Comparison of ENCODE assay signal across 18 mouse cellular contexts in genomic region chr8:80943742-80944141, GRCm38 (mm10).
DNase-seq lines count a peak whose midpoint lies in the region; ATAC-seq and TF ChIP-seq lines count a peak whose summit lies in the region.
"Had no signal": no experiment of that assay in that cellular context is flagged by ENCODE, and none has a peak within 500 bp of the region (broad histone marks: within the 10 kb centered on the region; RNA-seq: fewer than 3 reads in every experiment).

No protein-coding gene starts in this region.

- WGBS in midbrain, postnatal 0 days, result 84% methylated on average over 3 of the region's 3 CpGs
- WGBS in midbrain, embryonic 13.5 days, result 91% methylated on average over 3 of the region's 3 CpGs
- 89% methylated on average over 3 of the region's 3 CpGs for WGBS in embryonic facial prominence, embryonic 10.5 days

- H3K27me3 ChIP-seq in midbrain, postnatal 0 days (ENCODE audit: insufficient read depth, low read length), result no peaks in the 10 kb centered on the region
- H3K27me3 ChIP-seq in midbrain, embryonic 13.5 days, result no peaks in the 10 kb centered on the region
- H3K27me3 ChIP-seq in embryonic facial prominence, embryonic 10.5 days (replicated peaks; ENCODE audit: low read depth, poor library complexity, severe bottlenecking), result no peaks in the 10 kb centered on the region
- H3K27me3 ChIP-seq: CH12.LX; heart, embryonic 13.5 days; midbrain, embryonic 15.5 days had no signal

- TF ChIP-seq CTCF in midbrain, postnatal 0 days (IDR thresholded peaks at IDR 0.05), result no peak

- no peaks in the 10 kb centered on the region for H3K4me1 ChIP-seq in midbrain, postnatal 0 days (ENCODE audit: insufficient read depth, low read length)
- H3K4me1 ChIP-seq in midbrain, embryonic 13.5 days (replicated peaks), result no peaks in the 10 kb centered on the region
- H3K4me1 ChIP-seq in embryonic facial prominence, embryonic 10.5 days, result peaks cover 7% of the 10 kb centered on the region
- H3K4me1 ChIP-seq: forebrain, embryonic 10.5 days; midbrain, embryonic 15.5 days had no signal

- H3K9me3 ChIP-seq in midbrain, postnatal 0 days (ENCODE audit: low read length), result no peaks in the 10 kb centered on the region
- no peaks in the 10 kb centered on the region for H3K9me3 ChIP-seq in midbrain, embryonic 13.5 days
- no peaks in the 10 kb centered on the region for H3K9me3 ChIP-seq in embryonic facial prominence, embryonic 10.5 days
- H3K9me3 ChIP-seq: forebrain, embryonic 10.5 days; heart, embryonic 13.5 days; midbrain, embryonic 15.5 days had no signal

- ATAC-seq in cerebellum, adult (ENCODE audit: insufficient number of reproducible peaks, low FRiP score, low TSS enrichment), result no peak
- peak; percentile 49; the same call in 1 of the 2 replicates for ATAC-seq in midbrain, postnatal 0 days (ENCODE audit: low FRiP score)
- no peak for ATAC-seq in midbrain, embryonic 13.5 days
- 0 out of 2 replicates have a peak, but pooled peaks have one; percentile 19 for ATAC-seq in neutrophil, adult 5-6 weeks (ENCODE audit: extremely low read depth, insufficient number of reproducible peaks, low FRiP score, poor library complexity, severe bottlenecking)
- ATAC-seq: midbrain, embryonic 15.5 days had no signal

- no peaks in the 10 kb centered on the region for H3K36me3 ChIP-seq in midbrain, postnatal 0 days (ENCODE audit: insufficient read depth, low read length)
- no peaks in the 10 kb centered on the region for H3K36me3 ChIP-seq in midbrain, embryonic 13.5 days
- no peaks in the 10 kb centered on the region for H3K36me3 ChIP-seq in embryonic facial prominence, embryonic 10.5 days (replicated peaks)
- H3K36me3 ChIP-seq: forebrain, embryonic 10.5 days; heart, embryonic 13.5 days; midbrain, embryonic 15.5 days had no signal

- H3K4me3 ChIP-seq in midbrain, postnatal 0 days (ENCODE audit: low read depth, low read length), result no peak overlapping the region
- no peak overlapping the region for H3K4me3 ChIP-seq in midbrain, embryonic 13.5 days (replicated peaks)
- no peak overlapping the region for H3K4me3 ChIP-seq in embryonic facial prominence, embryonic 10.5 days
- H3K4me3 ChIP-seq: forebrain, embryonic 10.5 days; heart, embryonic 13.5 days; midbrain, embryonic 15.5 days had no signal

- H3K27ac ChIP-seq in midbrain, postnatal 0 days (ENCODE audit: low read depth, low read length), result no peak overlapping the region
- H3K27ac ChIP-seq in midbrain, embryonic 13.5 days, result no peak overlapping the region
- H3K27ac ChIP-seq in embryonic facial prominence, embryonic 10.5 days (replicated peaks), result no peak overlapping the region
- H3K27ac ChIP-seq: forebrain, embryonic 10.5 days; heart, embryonic 13.5 days; midbrain, embryonic 15.5 days had no signal

- H3K9ac ChIP-seq in midbrain, postnatal 0 days (replicated peaks; ENCODE audit: low read length, poor library complexity, severe bottlenecking), result no peak overlapping the region
- H3K9ac ChIP-seq in midbrain, embryonic 13.5 days (replicated peaks), result no peak overlapping the region
- H3K9ac ChIP-seq: heart, embryonic 13.5 days; midbrain, embryonic 15.5 days had no signal

- H3K4me2 ChIP-seq in midbrain, postnatal 0 days (ENCODE audit: low read depth, low read length, poor library complexity, severe bottlenecking), result no peak overlapping the region
- no peak overlapping the region for H3K4me2 ChIP-seq in midbrain, embryonic 13.5 days (replicated peaks)
- H3K4me2 ChIP-seq: heart, embryonic 13.5 days; midbrain, embryonic 15.5 days had no signal

- peak; percentile 12 for DNase-seq in cerebellum, adult 11 months
- no peak for DNase-seq in midbrain, postnatal 0 days (ENCODE audit: low spot score)
- peak; percentile 65 to 70 for DNase-seq in cerebellum, postnatal 25 days
- no peak for DNase-seq in embryonic facial prominence, embryonic 10.5 days (ENCODE audit: low spot score)
- DNase-seq in adrenal gland, adult 2 months, result no peak
- DNase-seq: heart, postnatal 4 days; layer of hippocampus, postnatal 36 days; liver; lung, adult 18-20 months; right cerebral cortex, postnatal 14 days; thymus, postnatal 4 days had no signal

Comparison
In these comparisons a context has a peak if more than half of its experiments do, and no peak if none do; other contexts are left out.
1. ATAC-seq: peak in midbrain, postnatal 0 days (single experiment) and neutrophil, adult 5-6 weeks (single experiment); none in cerebellum, adult (single experiment) and midbrain, embryonic 13.5 days (single experiment).
2. DNase-seq: peak in cerebellum, adult 11 months (single experiment) and cerebellum, postnatal 25 days (2 of 2); none in midbrain, postnatal 0 days (single experiment), embryonic facial prominence, embryonic 10.5 days (single experiment) and adrenal gland, adult 2 months (single experiment).